Mouse (Mus musculus) forebrain, embryonic 12.5 days (tissue): ENCODE results near the gene Tnfsf11. TPM values are rescaled to one million over a fixed set of nuclear protein-coding genes. Genes with fewer than 3 reads are reported as not detected.

Experiments
- ATAC-seq: fragments of 200-750 bp; cut with Nextera tagmentation; 2 replicates; pipeline ENCODE4 v1.8.0; 2017; ENCODE audit warnings: moderate TSS enrichment; ENCODE audit not compliant: low FRiP score
- H3K27ac ChIP-seq: fragments of 300-500 bp; sonication (generic); 2 replicates; pipeline ENCODE4 v1.5.1; 2016; ENCODE audit warnings: mild to moderate bottlenecking
- H3K27me3 ChIP-seq: fragments of 300-500 bp; sonication (generic); 2 replicates; pipeline ENCODE4 v1.6.1; 2016; ENCODE audit warnings: mild to moderate bottlenecking
- H3K36me3 ChIP-seq: fragments of 300-500 bp; sonication (generic); replicated peaks from 2 replicates; pipeline ENCODE4 v1.6.1; 2016; ENCODE audit warnings: mild to moderate bottlenecking
- H3K4me1 ChIP-seq: fragments of 300-500 bp; sonication (generic); 2 replicates; pipeline ENCODE4 v1.6.1; 2016
- H3K4me2 ChIP-seq: fragments of 300-500 bp; sonication (generic); 2 replicates; pipeline ENCODE4 v1.6.1; 2016; ENCODE audit warnings: mild to moderate bottlenecking, moderate library complexity
- H3K4me3 ChIP-seq: fragments of 300-500 bp; sonication (generic); replicated peaks from 2 replicates; pipeline ENCODE4 v1.5.1; 2016; ENCODE audit warnings: mild to moderate bottlenecking
- H3K9ac ChIP-seq: fragments of 300-500 bp; sonication (generic); 2 replicates; pipeline ENCODE4 v1.6.1; 2016; ENCODE audit warnings: mild to moderate bottlenecking
- H3K9me3 ChIP-seq: fragments of 300-500 bp; sonication (generic); 2 replicates; pipeline ENCODE4 v1.6.1; 2016
- WGBS: fragments of 180-500 bp; shearing (Covaris S2); methylation state at CpG from one replicate; pipeline ENCODE4 v1.1.7; 2016; 5-methylcytosine and 5-hydroxymethylcytosine counted together
- microRNA-seq: library from miRNA; unstranded; fragments of <30 nt; microRNA quantifications from one replicate; pipeline ENCODE4, GENCODE M21; 2017
- polyA plus RNA-seq: library from polyadenylated mRNA; unstranded; fragments of >200 nt; fragmentation: Nextera tagmentation; extraction: Ambion mirVana; gene quantifications from 2 replicates; pipeline ENCODE4 v1.2.1, GENCODE M21; 2016

Gene Tnfsf11
- polyA plus RNA-seq, 1 experiment from 2014 or later: 0.22 TPM

DNA sequence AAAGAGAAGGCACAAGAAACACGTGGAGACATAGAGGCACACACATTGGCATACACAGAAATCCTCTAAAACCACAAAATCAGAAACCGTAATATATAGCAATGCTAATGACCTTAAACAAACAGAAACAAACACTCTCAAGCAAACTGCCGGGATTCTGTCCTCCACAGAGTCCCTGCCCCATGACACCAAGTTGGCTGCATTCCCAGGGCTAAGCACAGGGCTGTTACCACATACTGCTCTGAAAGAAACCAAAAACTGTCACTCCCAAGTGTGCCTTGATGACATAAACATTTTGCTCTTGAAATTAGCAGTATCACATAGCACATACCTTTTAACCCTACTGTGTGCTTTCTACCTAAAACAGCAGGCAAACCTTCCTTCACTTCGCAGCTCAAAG, 71.7 kb downstream of the Tnfsf11 start:
- 73% methylated on average over 4 of the region's 4 CpGs for WGBS
- ATAC-seq: no peak
- Histone ChIP-seq H3K9ac (no peak overlapping the region), H3K36me3 (no peaks in the 10 kb centered on the region), H3K27me3 (no peaks in the 10 kb centered on the region), H3K9me3 (no peaks in the 10 kb centered on the region), H3K4me2 (no peak overlapping the region), H3K4me1 (no peaks in the 10 kb centered on the region), H3K4me3 (no peak overlapping the region), H3K27ac (no peak overlapping the region)

DNA sequence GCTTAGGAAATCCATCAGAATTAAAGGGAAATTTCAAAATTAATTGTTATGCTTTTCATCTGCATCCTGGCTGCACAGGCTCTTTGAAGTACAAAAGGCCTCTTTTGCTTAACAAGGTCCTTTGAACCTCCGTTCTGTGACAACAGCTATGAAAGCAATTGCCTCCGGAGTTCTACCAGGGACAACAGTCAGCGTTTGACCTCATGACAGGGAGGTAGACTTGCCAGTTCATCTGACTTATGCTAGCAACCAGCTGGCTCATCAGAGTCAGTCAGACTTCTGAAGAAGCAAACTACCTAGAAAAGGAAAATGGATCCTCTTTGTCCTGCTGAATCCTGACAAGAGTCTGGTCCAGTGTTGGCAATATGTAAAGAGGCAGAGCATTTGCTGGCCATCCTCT, 72.5 kb downstream of the Tnfsf11 start:
- Histone ChIP-seq H3K9me3 (no peaks in the 10 kb centered on the region), H3K9ac (no peak overlapping the region), H3K27me3 (no peaks in the 10 kb centered on the region), H3K36me3 (no peaks in the 10 kb centered on the region), H3K4me3 (no peak overlapping the region), H3K4me2 (no peak overlapping the region), H3K4me1 (no peaks in the 10 kb centered on the region), H3K27ac (no peak overlapping the region)
- ATAC-seq: no peak
- 41% methylated on average over 3 of the region's 3 CpGs for WGBS

DNA sequence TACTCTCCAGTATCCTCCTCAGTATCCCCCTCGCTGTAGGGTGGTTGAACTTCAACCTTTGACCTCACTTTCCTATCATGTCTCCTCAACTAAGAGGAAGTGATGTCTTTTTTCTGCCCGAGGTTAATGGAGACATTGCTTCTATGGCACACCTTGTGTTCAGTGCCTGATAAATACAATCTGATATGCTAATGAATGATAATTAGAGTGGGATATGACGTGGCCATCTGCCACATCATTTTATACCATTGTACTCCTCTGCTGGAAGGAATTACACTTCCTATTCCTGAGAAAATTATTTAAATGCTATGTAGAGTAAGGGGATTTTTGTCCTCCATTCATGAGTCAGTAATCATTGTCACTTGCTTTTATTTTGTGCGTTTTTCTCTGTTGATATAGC, 78.8 kb downstream of the Tnfsf11 start:
- H3K4me3 ChIP-seq: no peak overlapping the region
- WGBS: 63% methylated on average over 4 of the region's 4 CpGs
- H3K4me2 ChIP-seq: no peak overlapping the region
- H3K36me3 ChIP-seq: no peaks in the 10 kb centered on the region
- H3K4me1 ChIP-seq: no peaks in the 10 kb centered on the region
- no peaks in the 10 kb centered on the region for H3K9me3 ChIP-seq
- no peak overlapping the region for H3K27ac ChIP-seq
- no peak; the same call in 1 of the 2 replicates for ATAC-seq
- no peaks in the 10 kb centered on the region for H3K27me3 ChIP-seq
- H3K9ac ChIP-seq: no peak overlapping the region

Small RNAs within 50 kb of the gene (microRNA-seq; reads per million reads assigned to microRNA genes)
- not detected for gene Gm23652

Other genes with a start within 250 kb of the Tnfsf11 start
- gene Fam216b, start 219.0 kb downstream of the Tnfsf11 start, polyA plus RNA-seq: not detected in 2 replicates
- 34.5 and 36.8 TPM in 2 replicates for gene Akap11, start 228.8 kb upstream of the Tnfsf11 start, polyA plus RNA-seq